Mouse (Mus musculus): Measurements from ENCODE around the gene Ssbp2. TPM values are rescaled to one million over a fixed set of nuclear protein-coding genes. Genes with fewer than 3 reads are reported as not detected.

Ssbp2 gene
- polyA plus RNA-seq, 1 experiment from 2014 or later = 179 TPM

DNA sequence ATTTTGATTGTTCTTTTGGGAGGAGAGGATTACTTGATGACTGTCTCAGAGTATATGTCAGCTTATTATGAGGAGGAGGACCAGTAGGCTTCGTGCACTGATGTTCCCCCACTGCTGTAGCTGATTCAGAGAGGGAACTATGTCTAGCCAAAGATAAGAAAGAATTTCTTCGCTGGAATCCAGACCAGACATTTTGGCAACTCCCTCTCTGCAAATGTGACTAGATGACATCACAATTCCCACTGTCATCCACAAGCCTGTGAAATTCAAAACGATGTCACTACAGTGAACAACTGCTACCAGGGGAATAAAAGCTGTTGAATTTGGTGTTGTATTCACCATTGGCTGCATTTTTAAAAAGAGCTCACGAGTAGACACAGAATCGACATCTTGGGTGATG lies 11.1 kb upstream of the Ssbp2 start:
- no peak overlapping the region for H3K4me3 ChIP-seq
- H3K9ac ChIP-seq (replicated peaks) = no peak overlapping the region
- WGBS = 84% methylated on average over 5 of the region's 5 CpGs
- H3K27me3 ChIP-seq = no peaks in the 10 kb centered on the region
- no peak overlapping the region for H3K4me2 ChIP-seq (replicated peaks)
- H3K27ac ChIP-seq (replicated peaks) = no peak overlapping the region
- H3K36me3 ChIP-seq = no peaks in the 10 kb centered on the region
- H3K9me3 ChIP-seq = no peaks in the 10 kb centered on the region
- H3K4me1 ChIP-seq = no peaks in the 10 kb centered on the region
- ATAC-seq (ENCODE audit: low FRiP score, low read depth) = no peak

DNA sequence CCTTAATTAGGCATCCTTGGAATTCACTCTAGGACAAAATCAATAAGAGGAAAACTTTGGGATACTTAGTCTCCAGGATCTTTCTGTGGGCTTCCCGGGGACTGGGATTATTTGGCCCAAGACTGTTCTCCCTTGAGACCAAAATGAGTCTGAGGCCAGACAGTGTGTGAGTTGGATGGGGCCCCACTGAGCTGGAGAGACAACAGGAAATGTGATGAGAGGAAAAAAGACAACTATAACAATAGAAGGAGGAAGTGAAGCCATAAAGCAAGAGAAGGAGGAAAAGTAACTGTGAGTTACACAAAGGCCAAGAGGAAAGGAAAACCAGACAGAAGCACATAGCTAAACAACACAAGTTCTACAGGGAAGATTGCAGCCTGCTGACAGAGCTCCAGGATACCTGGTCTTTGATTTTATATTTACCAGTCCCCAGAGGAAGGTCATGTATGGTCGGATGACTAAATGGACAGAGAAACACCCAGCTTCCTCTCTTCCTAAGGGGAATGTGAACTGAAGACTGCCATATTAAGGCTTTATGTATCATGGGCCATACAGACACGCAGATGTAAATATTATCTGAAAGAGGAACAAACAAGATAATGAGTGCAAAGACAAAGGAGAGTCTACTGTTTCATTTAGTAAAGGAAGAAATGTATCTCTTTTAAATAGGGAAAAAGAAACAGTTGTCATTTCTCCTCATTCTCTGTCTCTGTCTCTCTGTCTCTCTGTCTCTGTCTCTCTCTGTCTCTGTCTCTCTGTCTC lies 8.5 kb upstream of the Ssbp2 start:
- Histone ChIP-seq H3K4me3 (no peak overlapping the region), H3K9me3 (no peaks in the 10 kb centered on the region), H3K4me1 (no peaks in the 10 kb centered on the region), H3K36me3 (no peaks in the 10 kb centered on the region), H3K9ac (replicated peaks) (no peak overlapping the region), H3K4me2 (replicated peaks) (no peak overlapping the region), H3K27me3 (no peaks in the 10 kb centered on the region), H3K27ac (replicated peaks) (no peak overlapping the region)
- WGBS = 76% methylated on average over 3 of the region's 3 CpGs
- ATAC-seq (ENCODE audit: low FRiP score, low read depth) = no peak

DNA sequence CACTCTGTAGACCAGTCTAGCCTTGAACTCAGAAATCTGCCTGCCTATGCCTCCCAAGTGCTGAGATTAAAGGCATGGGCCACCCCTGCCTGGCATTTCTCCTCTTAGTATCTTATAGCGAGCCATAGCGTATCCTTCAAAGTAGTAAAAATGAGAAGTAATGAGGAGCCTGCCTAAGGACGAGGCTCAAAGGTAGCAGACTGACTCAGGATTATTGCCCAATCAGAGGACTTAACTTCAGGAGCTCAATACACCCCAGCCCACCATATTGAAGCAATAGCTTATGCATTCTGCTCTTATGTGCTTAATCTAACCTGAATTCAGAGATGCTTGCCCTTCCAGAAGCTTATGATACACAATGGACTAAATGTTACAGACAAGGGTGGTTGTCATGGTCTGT lies 7.8 kb upstream of the Ssbp2 start:
- ATAC-seq (ENCODE audit: low FRiP score, low read depth) = no peak
- H3K27ac ChIP-seq (replicated peaks) = no peak overlapping the region
- no peak overlapping the region for H3K4me3 ChIP-seq
- H3K27me3 ChIP-seq = no peaks in the 10 kb centered on the region
- H3K4me1 ChIP-seq = no peaks in the 10 kb centered on the region
- no peak overlapping the region for H3K4me2 ChIP-seq (replicated peaks)
- 94% methylated on average over 3 of the region's 3 CpGs for WGBS
- H3K9me3 ChIP-seq = no peaks in the 10 kb centered on the region
- H3K36me3 ChIP-seq = no peaks in the 10 kb centered on the region
- no peak overlapping the region for H3K9ac ChIP-seq (replicated peaks)

DNA sequence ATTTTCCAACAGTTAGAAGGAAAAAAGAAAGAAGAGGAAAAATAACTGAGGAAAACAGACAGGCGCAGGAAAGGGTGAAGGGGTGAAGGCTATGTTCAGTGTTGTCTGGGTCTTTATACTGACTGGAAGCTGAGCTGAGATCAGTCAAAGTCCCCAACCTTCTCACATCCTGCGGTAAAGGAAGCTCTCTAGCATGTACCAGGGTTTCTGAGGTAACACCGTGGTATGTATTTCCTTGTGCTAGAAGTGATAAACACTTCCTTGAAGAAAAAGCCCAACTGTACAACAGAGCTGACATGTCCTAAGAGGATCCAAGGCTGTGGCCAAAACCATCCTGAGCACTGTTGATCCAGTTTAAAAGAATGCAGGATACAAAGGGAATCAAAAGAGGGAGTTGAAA lies 6.8 kb upstream of the Ssbp2 start:
- no peak overlapping the region for H3K9ac ChIP-seq (replicated peaks)
- H3K36me3 ChIP-seq = no peaks in the 10 kb centered on the region
- no peak overlapping the region for H3K4me2 ChIP-seq (replicated peaks)
- H3K27ac ChIP-seq (replicated peaks) = no peak overlapping the region
- ATAC-seq (ENCODE audit: low FRiP score, low read depth) = no peak
- H3K27me3 ChIP-seq = no peaks in the 10 kb centered on the region
- no peaks in the 10 kb centered on the region for H3K4me1 ChIP-seq
- 90% methylated on average over 3 of the region's 3 CpGs for WGBS
- no peaks in the 10 kb centered on the region for H3K9me3 ChIP-seq
- no peak overlapping the region for H3K4me3 ChIP-seq

DNA sequence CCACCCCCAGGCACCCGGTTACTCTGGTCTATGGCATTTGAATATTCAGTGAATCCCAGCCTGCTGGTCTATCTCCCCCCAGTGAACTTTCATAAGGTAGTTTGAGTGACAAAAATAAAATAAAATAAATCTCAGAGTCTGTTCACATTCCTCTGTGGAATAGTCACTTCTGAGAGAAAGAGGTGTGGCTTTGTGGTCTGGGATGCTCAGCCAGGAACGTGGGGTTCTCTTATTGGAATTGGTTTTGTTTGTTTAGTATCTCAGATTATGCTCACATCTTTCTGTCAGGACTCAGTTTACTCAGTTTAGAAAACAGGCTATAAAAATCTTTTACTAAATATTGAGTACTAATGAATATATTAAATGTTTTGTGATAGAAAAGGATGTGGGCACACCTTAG lies 4.0 kb upstream of the Ssbp2 start:
- H3K27ac ChIP-seq (replicated peaks) = no peak overlapping the region
- ATAC-seq (ENCODE audit: low FRiP score, low read depth) = no peak
- no peaks in the 10 kb centered on the region for H3K27me3 ChIP-seq
- no peaks in the 10 kb centered on the region for H3K36me3 ChIP-seq
- peaks cover 14% of the 10 kb centered on the region for H3K4me1 ChIP-seq
- WGBS = 57% methylated on average over 2 of the region's 2 CpGs
- H3K9me3 ChIP-seq = no peaks in the 10 kb centered on the region
- no peak overlapping the region for H3K4me3 ChIP-seq
- H3K9ac ChIP-seq (replicated peaks) = no peak overlapping the region
- H3K4me2 ChIP-seq (replicated peaks) = no peak overlapping the region

DNA sequence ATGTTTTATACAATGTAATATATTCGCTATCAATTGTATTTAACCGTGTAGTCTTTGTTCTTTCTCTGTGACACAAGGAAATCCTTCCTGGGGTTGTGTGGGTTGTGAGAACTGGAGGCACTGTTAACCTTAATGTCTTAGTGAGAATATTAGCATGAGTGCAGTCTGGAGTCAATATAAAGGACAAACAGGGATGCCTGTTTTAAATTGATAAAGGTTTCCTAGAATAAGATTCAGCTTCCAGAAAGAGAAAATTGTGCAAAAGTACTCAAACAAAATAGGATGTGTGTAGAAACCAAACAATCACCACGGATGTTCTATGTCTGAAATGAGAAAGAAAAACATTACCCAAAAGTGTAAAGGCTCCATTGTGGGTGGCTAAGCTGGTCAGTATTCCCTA lies 3.3 kb upstream of the Ssbp2 start:
- Histone ChIP-seq H3K4me2 (replicated peaks) (no peak overlapping the region), H3K36me3 (no peaks in the 10 kb centered on the region), H3K27me3 (no peaks in the 10 kb centered on the region), H3K4me3 (no peak overlapping the region), H3K9me3 (no peaks in the 10 kb centered on the region), H3K27ac (replicated peaks) (no peak overlapping the region), H3K4me1 (peaks cover 14% of the 10 kb centered on the region), H3K9ac (replicated peaks) (no peak overlapping the region)
- WGBS = 72% methylated on average over 3 of the region's 3 CpGs
- no peak for ATAC-seq (ENCODE audit: low FRiP score, low read depth)

DNA sequence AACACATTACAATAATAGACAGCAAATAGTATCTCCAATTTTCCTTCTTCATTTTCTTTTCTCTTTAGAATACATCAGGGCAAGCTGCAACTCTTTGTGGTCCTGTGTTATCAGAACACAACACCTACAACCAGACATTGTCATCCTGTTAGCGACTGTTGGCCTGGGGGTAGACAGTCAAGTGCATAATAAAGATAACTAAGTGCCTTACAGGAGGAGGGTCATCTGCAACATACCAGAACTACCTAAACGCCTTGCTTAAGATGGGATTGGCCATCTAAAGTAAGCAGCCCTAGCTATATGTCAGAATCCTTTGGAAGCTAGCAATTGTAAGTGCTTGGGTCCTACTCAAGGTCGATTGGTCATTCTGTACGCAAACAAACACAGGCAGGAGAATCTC lies 2.1 kb upstream of the Ssbp2 start:
- Histone ChIP-seq H3K9ac (replicated peaks) (no peak overlapping the region), H3K36me3 (no peaks in the 10 kb centered on the region), H3K4me2 (replicated peaks) (no peak overlapping the region), H3K4me3 (no peak overlapping the region), H3K27me3 (no peaks in the 10 kb centered on the region), H3K9me3 (no peaks in the 10 kb centered on the region), H3K4me1 (peaks cover 22% of the 10 kb centered on the region), H3K27ac (replicated peaks) (no peak overlapping the region)
- WGBS = 72% methylated on average over 4 of the region's 4 CpGs
- no peak for ATAC-seq (ENCODE audit: low FRiP score, low read depth)

DNA sequence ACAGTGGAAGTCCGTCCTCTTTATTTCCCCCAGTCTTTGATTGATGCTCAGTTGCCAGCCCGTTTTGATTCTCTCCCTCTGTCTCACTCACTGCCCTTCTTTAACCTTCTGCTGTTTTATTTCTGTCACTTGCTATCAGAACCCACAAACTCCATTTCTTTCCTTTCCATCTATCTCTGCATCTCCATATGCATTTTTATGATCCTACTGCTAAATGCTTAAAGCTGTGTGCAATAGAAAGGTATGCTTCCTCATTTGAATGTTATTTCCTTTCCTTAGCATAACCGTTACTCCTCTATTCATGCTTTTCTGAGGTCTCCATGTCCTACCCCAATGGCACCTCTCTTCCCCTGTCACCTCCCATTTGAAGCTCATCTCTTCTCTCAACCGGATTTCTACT lies 594 bp upstream of the Ssbp2 start:
- H3K9ac ChIP-seq (replicated peaks) = no peak overlapping the region
- peaks cover 26% of the 10 kb centered on the region for H3K4me1 ChIP-seq
- ATAC-seq (ENCODE audit: low FRiP score, low read depth) = no peak
- H3K9me3 ChIP-seq = no peaks in the 10 kb centered on the region
- H3K27ac ChIP-seq (replicated peaks) = peak overlapping the region; percentile 97
- H3K36me3 ChIP-seq = no peaks in the 10 kb centered on the region
- no peak overlapping the region for H3K4me2 ChIP-seq (replicated peaks)
- H3K4me3 ChIP-seq = no peak overlapping the region
- H3K27me3 ChIP-seq = no peaks in the 10 kb centered on the region
- WGBS = 24% methylated on average over 4 of the region's 4 CpGs

DNA sequence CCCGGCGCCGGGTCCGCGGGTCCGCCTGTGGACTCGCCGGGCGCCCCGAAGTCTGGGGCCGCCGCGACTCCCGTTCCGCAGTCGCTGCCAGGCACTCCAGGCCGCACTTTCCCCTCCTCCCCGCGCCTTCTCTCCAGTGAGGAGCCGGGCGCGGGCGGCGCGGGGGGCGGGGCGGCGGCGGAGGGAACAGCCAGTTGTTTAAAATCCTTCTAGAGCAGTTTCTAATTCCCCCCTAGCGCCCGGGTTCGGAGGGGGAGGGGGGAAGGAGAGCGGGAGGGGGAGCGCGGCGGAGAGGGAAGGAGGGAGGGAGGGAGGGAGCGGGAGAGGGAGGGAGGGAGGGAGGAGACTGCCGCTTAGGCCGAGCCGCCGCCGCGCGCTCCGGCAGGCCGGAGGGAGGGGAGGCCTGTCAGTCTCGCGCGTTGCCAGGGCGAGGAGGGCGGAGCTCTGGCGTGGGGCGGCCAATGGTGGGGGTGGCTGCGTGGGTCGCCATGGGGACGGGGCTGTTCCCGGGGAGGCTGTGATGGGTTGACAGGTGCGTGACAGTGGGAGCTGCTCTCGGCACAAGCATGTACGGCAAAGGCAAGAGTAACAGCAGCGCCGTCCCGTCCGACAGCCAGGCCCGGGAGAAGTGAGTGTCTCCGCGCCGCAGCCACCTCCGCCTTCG lies 670 bp downstream of the Ssbp2 start:
- H3K9me3 ChIP-seq = no peaks in the 10 kb centered on the region
- peak overlapping the region; percentile 97 for H3K27ac ChIP-seq (replicated peaks)
- peak; percentile 98 for ATAC-seq (ENCODE audit: low FRiP score, low read depth)
- peak overlapping the region; percentile 88 for H3K4me2 ChIP-seq (replicated peaks)
- no peaks in the 10 kb centered on the region for H3K27me3 ChIP-seq
- WGBS = 0% methylated on average over 47 of the region's 70 CpGs
- no peaks in the 10 kb centered on the region for H3K36me3 ChIP-seq
- peak overlapping the region; percentile 95 for H3K9ac ChIP-seq (replicated peaks)
- H3K4me3 ChIP-seq = peak overlapping the region; percentile 97
- peaks cover 26% of the 10 kb centered on the region for H3K4me1 ChIP-seq

DNA sequence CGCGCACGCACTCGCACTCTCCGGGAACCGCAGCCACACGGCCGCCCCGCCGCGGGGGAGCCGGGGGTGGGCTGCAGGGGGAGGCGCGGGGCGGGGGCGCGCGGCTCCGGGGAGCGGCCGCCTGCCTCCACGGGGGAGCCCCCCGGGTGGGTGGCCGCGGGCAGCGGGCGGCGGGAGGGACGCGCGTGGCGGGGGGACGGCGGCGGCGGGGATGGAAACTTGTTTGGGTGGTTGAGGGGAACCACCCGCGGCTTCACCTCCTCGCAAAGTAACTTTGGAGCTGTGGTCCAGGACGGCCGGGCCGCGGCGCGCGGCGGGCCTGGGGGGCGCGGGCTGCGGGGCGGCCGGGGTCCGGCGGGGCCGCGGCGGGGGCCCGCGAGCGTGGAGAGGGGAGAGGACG lies 1.2 kb downstream of the Ssbp2 start:
- H3K4me1 ChIP-seq = peaks cover 26% of the 10 kb centered on the region
- H3K27me3 ChIP-seq = no peaks in the 10 kb centered on the region
- H3K9me3 ChIP-seq = no peaks in the 10 kb centered on the region
- no peaks in the 10 kb centered on the region for H3K36me3 ChIP-seq
- H3K27ac ChIP-seq (replicated peaks) = peak overlapping the region; percentile 97
- peak overlapping the region; percentile 95 for H3K9ac ChIP-seq (replicated peaks)
- peak; percentile 14 for ATAC-seq (ENCODE audit: low FRiP score, low read depth)
- H3K4me3 ChIP-seq = peak overlapping the region; percentile 97
- peak overlapping the region; percentile 88 for H3K4me2 ChIP-seq (replicated peaks)
- 1% methylated on average over 46 of the region's 61 CpGs for WGBS

DNA sequence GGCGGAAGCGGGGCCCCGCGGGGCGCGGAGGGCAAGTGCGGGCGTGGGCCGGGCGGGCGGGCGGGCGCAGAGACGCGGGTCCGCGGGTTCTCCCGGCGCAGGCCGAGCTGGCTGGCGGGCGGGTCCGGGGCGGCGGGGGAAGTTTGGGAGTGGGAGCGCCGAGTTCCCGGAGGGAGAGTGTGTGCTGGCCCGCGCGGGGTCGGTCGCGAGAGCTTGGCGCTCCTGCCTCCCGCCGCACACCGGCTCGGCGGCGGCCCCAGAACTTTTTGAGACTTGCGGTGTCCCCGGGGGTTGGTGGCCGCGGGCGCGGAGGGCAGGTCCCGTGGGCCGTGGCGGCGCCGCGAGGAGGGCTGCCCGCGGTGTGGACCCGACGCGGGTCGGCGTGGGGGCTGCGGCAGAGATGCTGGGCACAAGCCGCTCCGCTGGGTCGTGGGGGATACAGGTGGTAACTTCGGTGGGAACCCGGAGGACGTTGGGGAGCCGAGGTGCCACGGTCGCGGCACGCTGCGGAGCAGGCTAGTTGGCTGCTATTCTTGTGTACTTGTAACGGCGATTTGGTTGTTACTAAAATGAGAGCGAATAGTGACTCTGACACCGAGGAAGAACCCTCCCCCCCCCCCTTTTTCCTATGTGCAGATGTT lies 1.7 kb downstream of the Ssbp2 start:
- Histone ChIP-seq H3K36me3 (no peaks in the 10 kb centered on the region), H3K27me3 (no peaks in the 10 kb centered on the region), H3K4me3 (peak overlapping the region; percentile 97), H3K9ac (replicated peaks) (peak overlapping the region; percentile 95), H3K9me3 (no peaks in the 10 kb centered on the region), H3K4me1 (peaks cover 26% of the 10 kb centered on the region), H3K27ac (replicated peaks) (peak overlapping the region; percentile 97), H3K4me2 (replicated peaks) (peak overlapping the region; percentile 88)
- WGBS = under 1% methylated on average over 36 of the region's 77 CpGs
- ATAC-seq (ENCODE audit: low FRiP score, low read depth) = 0 out of 2 replicates have a peak, but pooled peaks have one; percentile 0

DNA sequence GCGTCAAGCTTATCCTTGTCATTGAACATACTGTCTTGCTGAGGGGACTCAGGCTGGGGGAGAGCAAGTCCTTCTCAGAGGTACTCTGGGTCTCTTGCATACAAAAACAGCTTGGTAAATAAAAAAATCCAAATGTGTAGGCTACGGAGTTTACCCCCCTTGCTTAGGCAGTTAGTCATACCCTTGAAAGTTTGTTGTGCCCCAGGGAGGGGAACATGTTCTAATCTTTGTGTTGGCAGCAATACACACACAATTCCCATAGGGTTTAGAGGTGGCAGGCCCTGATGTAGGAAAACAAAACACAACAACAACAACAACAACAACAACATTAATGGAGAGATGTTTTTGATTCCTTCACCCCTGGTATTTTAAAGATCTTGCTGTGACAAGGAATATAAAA lies 2.3 kb downstream of the Ssbp2 start:
- 2% methylated on average over 2 of the region's 2 CpGs for WGBS
- peaks cover 26% of the 10 kb centered on the region for H3K4me1 ChIP-seq
- H3K27me3 ChIP-seq = no peaks in the 10 kb centered on the region
- peak overlapping the region; percentile 95 for H3K9ac ChIP-seq (replicated peaks)
- H3K4me3 ChIP-seq = peak overlapping the region; percentile 97
- H3K27ac ChIP-seq (replicated peaks) = 0 out of 2 replicates have a peak overlapping the region, but pooled peaks have one; percentile 97
- peak overlapping the region; percentile 88 for H3K4me2 ChIP-seq (replicated peaks)
- H3K36me3 ChIP-seq = no peaks in the 10 kb centered on the region
- no peaks in the 10 kb centered on the region for H3K9me3 ChIP-seq
- no peak for ATAC-seq (ENCODE audit: low FRiP score, low read depth)
